Mouse (Mus musculus): ENCODE results near the gene Cmklr1. TPM values are rescaled to one million over a fixed set of nuclear protein-coding genes. Genes with fewer than 3 reads are reported as not detected.

The Cmklr1 gene
- polyA plus RNA-seq, 1 experiment from 2014 or later, result 2.7 TPM

DNA sequence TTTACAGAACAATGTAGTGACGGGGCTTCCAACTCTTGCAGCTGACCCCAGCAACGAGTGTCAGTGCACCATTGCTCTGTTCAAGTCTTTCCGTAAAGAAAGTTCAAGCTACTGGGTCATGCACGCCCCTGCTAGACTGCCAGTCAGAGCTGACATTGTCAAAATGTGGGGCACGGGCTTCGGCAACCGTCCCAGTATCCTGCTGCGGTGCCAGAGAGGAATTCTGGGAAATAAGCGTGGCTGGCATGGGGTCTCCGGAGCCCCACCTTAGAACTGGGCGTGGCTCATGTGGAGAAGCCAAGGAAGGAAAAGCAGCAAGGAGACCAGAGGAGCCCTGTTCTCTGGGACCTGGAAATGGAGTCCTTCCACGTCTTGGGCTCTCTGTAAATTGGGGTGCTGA lies 84.4 kb downstream of the Cmklr1 start:
- Histone ChIP-seq H3K9ac (ENCODE audit: low read length) (no peak overlapping the region), H3K4me3 (ENCODE audit: low read depth, low read length) (no peak overlapping the region), H3K9me3 (ENCODE audit: control insufficient read depth, low read length) (no peaks in the 10 kb centered on the region), H3K27me3 (ENCODE audit: control insufficient read depth, insufficient read depth, low read length) (no peaks in the 10 kb centered on the region), H3K27ac (replicated peaks; ENCODE audit: low read depth, low read length) (no peak overlapping the region), H3K4me2 (ENCODE audit: low read depth, severe bottlenecking) (no peak overlapping the region), H3K4me1 (ENCODE audit: control insufficient read depth, insufficient read depth, low read length) (0 out of 2 replicates have a peak, but pooled peaks cover 3% of the 10 kb centered on the region), H3K36me3 (ENCODE audit: control insufficient read depth, insufficient read depth, low read length) (no peaks in the 10 kb centered on the region)
- WGBS, result 74% methylated on average over 12 of the region's 12 CpGs
- ATAC-seq (ENCODE audit: insufficient number of reproducible peaks, low FRiP score, low TSS enrichment, low read depth), result no peak
- DNase-seq (ENCODE audit: low spot score), result no peak

DNA sequence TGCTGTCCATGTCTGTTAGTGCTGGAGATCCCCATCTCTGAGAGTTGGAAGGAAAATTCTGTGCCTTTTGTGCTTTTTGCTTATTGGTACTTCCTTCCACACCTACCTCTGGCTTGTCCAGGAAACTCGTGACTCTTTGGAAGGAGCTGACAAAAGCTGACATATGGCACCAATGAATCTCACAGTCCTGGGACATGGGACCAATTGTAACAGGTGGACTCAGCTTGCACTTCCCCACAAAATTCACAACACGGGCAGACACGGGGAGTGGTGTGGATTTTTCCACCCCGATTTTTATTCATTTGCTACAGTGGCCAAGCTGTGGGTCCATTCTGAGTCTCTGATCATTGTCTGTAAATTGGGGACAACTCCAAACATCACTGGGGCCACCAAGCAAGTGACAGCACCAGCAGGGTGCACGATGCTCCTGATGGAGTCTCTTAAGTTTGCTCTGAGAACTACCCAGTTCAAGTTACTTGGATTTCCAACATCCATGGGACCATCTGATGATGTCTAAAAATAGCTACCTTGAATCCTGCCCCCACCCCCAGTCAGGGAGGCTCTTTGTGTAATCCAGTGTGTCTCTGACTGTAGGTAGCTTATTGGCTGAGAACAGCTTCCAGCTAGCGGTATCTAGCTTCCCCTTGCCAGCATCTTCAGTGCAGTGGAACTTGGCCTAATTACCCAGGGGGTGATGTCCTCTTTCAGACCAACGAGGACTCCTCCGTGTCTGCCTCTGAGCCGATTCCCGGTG lies 84.9 kb downstream of the Cmklr1 start:
- no peaks in the 10 kb centered on the region for H3K4me1 ChIP-seq (ENCODE audit: control insufficient read depth, insufficient read depth, low read length)
- H3K4me2 ChIP-seq (ENCODE audit: low read depth, severe bottlenecking), result no peak overlapping the region
- ATAC-seq (ENCODE audit: insufficient number of reproducible peaks, low FRiP score, low TSS enrichment, low read depth) (no peak), DNase-seq (ENCODE audit: low spot score) (no peak)
- no peak overlapping the region for H3K27ac ChIP-seq (replicated peaks; ENCODE audit: low read depth, low read length)
- H3K4me3 ChIP-seq (ENCODE audit: low read depth, low read length), result no peak overlapping the region
- H3K36me3 ChIP-seq (ENCODE audit: control insufficient read depth, insufficient read depth, low read length), result no peaks in the 10 kb centered on the region
- no peaks in the 10 kb centered on the region for H3K27me3 ChIP-seq (ENCODE audit: control insufficient read depth, insufficient read depth, low read length)
- no peaks in the 10 kb centered on the region for H3K9me3 ChIP-seq (ENCODE audit: control insufficient read depth, low read length)
- WGBS, result 79% methylated on average over 10 of the region's 10 CpGs
- no peak overlapping the region for H3K9ac ChIP-seq (ENCODE audit: low read length)

GRCm38 (mm10) chr5:113564463-113564862 lies 85.8 kb downstream of the Cmklr1 start:
- no peak overlapping the region for H3K4me3 ChIP-seq (ENCODE audit: low read depth, low read length)
- H3K27ac ChIP-seq (replicated peaks; ENCODE audit: low read depth, low read length), result no peak overlapping the region
- ATAC-seq (ENCODE audit: insufficient number of reproducible peaks, low FRiP score, low TSS enrichment, low read depth), result no peak
- no peaks in the 10 kb centered on the region for H3K36me3 ChIP-seq (ENCODE audit: control insufficient read depth, insufficient read depth, low read length)
- no peaks in the 10 kb centered on the region for H3K9me3 ChIP-seq (ENCODE audit: control insufficient read depth, low read length)
- WGBS, result 27% methylated on average over 4 of the region's 4 CpGs
- peak; percentile 76 for DNase-seq (ENCODE audit: low spot score)
- H3K4me1 ChIP-seq (ENCODE audit: control insufficient read depth, insufficient read depth, low read length), result no peaks in the 10 kb centered on the region
- H3K27me3 ChIP-seq (ENCODE audit: control insufficient read depth, insufficient read depth, low read length), result no peaks in the 10 kb centered on the region
- no peak overlapping the region for H3K9ac ChIP-seq (ENCODE audit: low read length)
- H3K4me2 ChIP-seq (ENCODE audit: low read depth, severe bottlenecking), result no peak overlapping the region

Other genes starting within 250 kb of the Cmklr1 start
- 2.0 and 2.9 TPM in 2 replicates for gene Wscd2, start 160.1 kb downstream of the Cmklr1 start, polyA plus RNA-seq (2014; fragmentation: Nextera tagmentation; extraction: Ambion mirVana)
- gene 1700069L16Rik, start 74.3 kb upstream of the Cmklr1 start, polyA plus RNA-seq (2014; fragmentation: Nextera tagmentation; extraction: Ambion mirVana), result not detected in 2 replicates
- 3.5 and 3.7 TPM in 2 replicates for gene Ficd, start 85.4 kb upstream of the Cmklr1 start, polyA plus RNA-seq (2014; fragmentation: Nextera tagmentation; extraction: Ambion mirVana)
- 64.6 and 78.0 TPM in 2 replicates for gene Sart3, start 122.1 kb upstream of the Cmklr1 start, polyA plus RNA-seq (2014; fragmentation: Nextera tagmentation; extraction: Ambion mirVana)
- 106 and 112 TPM in 2 replicates for gene Iscu, start 122.3 kb upstream of the Cmklr1 start, polyA plus RNA-seq (2014; fragmentation: Nextera tagmentation; extraction: Ambion mirVana)
- gene Tmem119, start 150.1 kb upstream of the Cmklr1 start, polyA plus RNA-seq (2014; fragmentation: Nextera tagmentation; extraction: Ambion mirVana), result 112 and 131 TPM in 2 replicates
- gene Selplg, start 182.2 kb upstream of the Cmklr1 start, polyA plus RNA-seq (2014; fragmentation: Nextera tagmentation; extraction: Ambion mirVana), result 0.79 and 1.6 TPM in 2 replicates